Mouse (Mus musculus) CH12.LX (cell line): ENCODE measurements around the gene Ntn1. TPM values are rescaled to one million over a fixed set of nuclear protein-coding genes. Genes with fewer than 3 reads are reported as not detected.

ENCODE experiments used
- DNase-seq: peaks from one replicate; pipeline ENCODE4 v3.0.0-alpha.2; 2013; ENCODE audit errors: extremely low read depth
- H3K27ac ChIP-seq: 2 replicates; pipeline ENCODE4 v1.5.1; 2012; ENCODE audit warnings: low read depth, mild to moderate bottlenecking, control low read depth, moderate library complexity; ENCODE audit not compliant: insufficient read depth
- H3K27me3 ChIP-seq: replicated peaks from 2 replicates; pipeline ENCODE3; 2012; ENCODE audit warnings: inconsistent platforms
- H3K36me3 ChIP-seq, 2 experiments: replicated peaks in 1 of 2; 2 replicates each; pipeline versions ENCODE3 to v1.6.1; 2012; ENCODE audit warnings: inconsistent platforms in 1 of 2, low read length in 1 of 2, mild to moderate bottlenecking in 1 of 2, mixed read lengths in 1 of 2, moderate library complexity in 1 of 2; ENCODE audit not compliant: control insufficient read depth in 1 of 2, insufficient read depth in 1 of 2
- H3K4me1 ChIP-seq, 2 experiments: 2 replicates each; pipeline ENCODE4 v1.6.1; 2012; ENCODE audit warnings: inconsistent platforms in 1 of 2, moderate library complexity in 1 of 2; ENCODE audit not compliant: insufficient read depth in 2 of 2, control insufficient read depth in 1 of 2
- H3K4me2 ChIP-seq: 2 replicates; pipeline ENCODE4 v1.6.1; 2012; ENCODE audit warnings: low read depth, mild to moderate bottlenecking, control low read depth; ENCODE audit not compliant: poor library complexity, insufficient read depth, severe bottlenecking
- H3K4me3 ChIP-seq, 3 experiments: fragments of 150-350 bp in 1 of 3; sonication (generic) in 1 of 3; replicated peaks in 1 of 3; 2 replicates each; pipeline versions ENCODE3 to v1.5.1; 2011 to 2012; ENCODE audit warnings: low read depth in 2 of 3, low read length in 2 of 3, mild to moderate bottlenecking in 2 of 3, moderate library complexity in 2 of 3, control low read depth in 1 of 3, improper control_type of control experiment in 1 of 3, inconsistent platforms in 1 of 3, mixed read lengths in 1 of 3; ENCODE audit not compliant: poor library complexity in 1 of 3
- H3K79me2 ChIP-seq: replicated peaks from 2 replicates; pipeline ENCODE4 v1.6.1; 2012; ENCODE audit warnings: mild to moderate bottlenecking, moderate library complexity; ENCODE audit not compliant: control insufficient read depth, poor library complexity, insufficient read depth, severe bottlenecking; ENCODE audit errors: extremely low read depth
- H3K9ac ChIP-seq: 2 replicates; pipeline ENCODE4 v1.6.1; 2012; ENCODE audit warnings: low read depth, mild to moderate bottlenecking, control low read depth, moderate library complexity; ENCODE audit not compliant: insufficient read depth
- H3K9me3 ChIP-seq: replicated peaks from 2 replicates; pipeline ENCODE3; 2012; ENCODE audit warnings: low read length, inconsistent platforms, mixed read lengths
- BHLHE40 ChIP-seq: IDR thresholded peaks from 2 replicates; pipeline ENCODE4 v1.6.1; 2011; ENCODE audit warnings: mild to moderate bottlenecking, low read depth, low read length, improper control_type of control experiment
- CTCF ChIP-seq, 2 experiments: IDR thresholded peaks in 1 of 2; conservative IDR thresholded peaks in 1 of 2; 2 replicates each; pipeline ENCODE4 v1.5.1; 2011 to 2012; ENCODE audit warnings: low read depth in 2 of 2, low read length in 2 of 2, improper control_type of control experiment in 1 of 2, inconsistent platforms in 1 of 2, mild to moderate bottlenecking in 1 of 2, moderate library complexity in 1 of 2
- E2F4 ChIP-seq: IDR thresholded peaks from 2 replicates; pipeline ENCODE4 v1.6.1; 2011; ENCODE audit warnings: low read depth, low read length, improper control_type of control experiment; ENCODE audit not compliant: insufficient replicate concordance
- EP300 ChIP-seq: IDR thresholded peaks from 2 replicates; pipeline ENCODE4 v1.6.1; 2011; ENCODE audit warnings: low read length, improper control_type of control experiment
- ETS1 ChIP-seq: conservative IDR thresholded peaks from 2 replicates; pipeline ENCODE4 v1.6.1; 2012; ENCODE audit warnings: low read depth, mild to moderate bottlenecking, inconsistent platforms, low read length, improper control_type of control experiment, moderate library complexity
- JUND ChIP-seq: conservative IDR thresholded peaks from 2 replicates; pipeline ENCODE4 v1.6.1; 2011; ENCODE audit warnings: low read depth, low read length, improper control_type of control experiment
- KAT2A ChIP-seq: IDR thresholded peaks from 2 replicates; pipeline ENCODE4 v1.6.1; 2012; ENCODE audit warnings: low read length, improper control_type of control experiment, inconsistent platforms; ENCODE audit not compliant: insufficient replicate concordance
- MAFK ChIP-seq: IDR thresholded peaks from 2 replicates; pipeline ENCODE4 v1.6.1; 2011; ENCODE audit warnings: low read length, improper control_type of control experiment; ENCODE audit not compliant: insufficient replicate concordance
- MAX ChIP-seq: IDR thresholded peaks from 2 replicates; pipeline ENCODE4 v1.6.1; 2011; ENCODE audit warnings: low read length, improper control_type of control experiment
- MXI1 ChIP-seq: IDR thresholded peaks from 2 replicates; pipeline ENCODE4 v1.6.1; 2011; ENCODE audit warnings: mild to moderate bottlenecking, low read depth, low read length, improper control_type of control experiment
- NELFE ChIP-seq: IDR thresholded peaks from 2 replicates; pipeline ENCODE4 v1.6.1; 2011; ENCODE audit warnings: low read depth, low read length, improper control_type of control experiment
- RAD21 ChIP-seq: IDR thresholded peaks from 2 replicates; pipeline ENCODE4 v1.6.1; 2011; ENCODE audit warnings: low read depth, mild to moderate bottlenecking, low read length, improper control_type of control experiment, moderate library complexity
- TBP ChIP-seq: conservative IDR thresholded peaks from 2 replicates; pipeline ENCODE4 v1.6.1; 2011; ENCODE audit warnings: low read depth, low read length, improper control_type of control experiment
- USF1 ChIP-seq: IDR thresholded peaks from 2 replicates; pipeline ENCODE4 v1.6.1; 2014; ENCODE audit warnings: low read depth, mild to moderate bottlenecking, inconsistent platforms, low read length, improper control_type of control experiment
- ZC3H11A ChIP-seq: IDR thresholded peaks from 2 replicates; pipeline ENCODE4 v1.6.1; 2012; ENCODE audit warnings: low read depth, mild to moderate bottlenecking, inconsistent platforms, low read length, improper control_type of control experiment
- ZKSCAN1 ChIP-seq: IDR thresholded peaks from 2 replicates; pipeline ENCODE4 v1.6.1; 2012; ENCODE audit warnings: low read depth, inconsistent platforms, low read length, improper control_type of control experiment, borderline replicate concordance
- ZMIZ1 ChIP-seq: IDR thresholded peaks from 2 replicates; pipeline ENCODE4 v1.6.1; 2012; ENCODE audit warnings: low read depth, mild to moderate bottlenecking, inconsistent platforms, low read length, improper control_type of control experiment
- dilution Hi-C: fragments of 300-500 bp; cut with MboI; formaldehyde crosslinking; loops from 2 replicates; pipeline ENCODE4 v1.14.3; 2020; ENCODE audit warnings: low sequenced_read_pairs; ENCODE audit not compliant: extremely low pct_unique_long_range_greater_than_20kb, extremely low pct_ligation_motif_present
- in situ Hi-C: fragments of 300-500 bp; cut with MboI; formaldehyde crosslinking; loops from 3 replicates; pipeline ENCODE4 v1.14.3; 2019; ENCODE audit warnings: low sequenced_read_pairs, low pct_ligation_motif_present, low pct_unique_long_range_greater_than_20kb, mixed read lengths
- polyA plus RNA-seq: library from polyadenylated mRNA; unstranded; fragments of >175 nt; gene quantifications from 2 replicates; pipeline ENCODE4 v1.2.1, GENCODE M21; 2012; ENCODE audit warnings: low read depth; ENCODE audit not compliant: insufficient read length
- total RNA-seq, 2 experiments: library from RNA; depleted of rRNA; stranded (reverse); fragments of 300-350 nt in 1 of 2; fragments of >200 nt in 1 of 2; gene quantifications; 2 replicates each; pipeline ENCODE4 v1.2.3; 2012 to 2014

Gene Ntn1
- total and polyA plus RNA-seq, 3 experiments: 0.54 to 1.2 (median 0.59) TPM

DNA sequence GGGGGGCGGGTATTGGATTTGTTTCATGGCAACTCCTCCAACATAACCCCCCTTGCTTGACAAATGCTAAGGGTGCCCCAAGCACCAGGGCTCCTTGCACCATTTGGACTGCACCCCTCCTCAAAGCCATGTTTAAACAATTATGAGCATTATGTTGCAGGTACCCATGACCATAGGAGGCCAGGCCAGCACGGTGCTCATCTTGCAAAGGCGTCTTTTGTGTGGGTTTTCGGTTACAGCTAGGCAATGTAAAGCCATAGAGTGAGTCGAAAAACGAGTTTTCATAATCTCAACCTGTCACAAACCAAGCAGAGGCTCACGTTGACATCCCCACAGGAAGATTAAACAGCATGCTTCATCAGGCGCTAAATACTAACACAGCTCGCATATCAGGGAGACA is 19.3 kb downstream of the Ntn1 start:
- no peak overlapping the region for H3K4me3 ChIP-seq
- no peaks in the 10 kb centered on the region for H3K79me2 ChIP-seq
- H3K27ac ChIP-seq: no peak overlapping the region
- no peak for DNase-seq
- H3K36me3 ChIP-seq: peaks cover 0 to 12% of the 10 kb centered on the region in 2 experiments
- no peak overlapping the region for H3K9ac ChIP-seq
- TF ChIP-seq JUND (no peak), NELFE (no peak), USF1 (no peak), ZKSCAN1 (no peak), TBP (no peak), MAX (no peak), EP300 (no peak), RAD21 (no peak), BHLHE40 (no peak), ETS1 (no peak), MAFK (no peak), KAT2A (no peak), MXI1 (no peak)
- peaks cover 15% of the 10 kb centered on the region for H3K9me3 ChIP-seq
- H3K4me2 ChIP-seq: no peak overlapping the region
- dilution Hi-C loops: no loop called here
- H3K27me3 ChIP-seq: no peaks in the 10 kb centered on the region
- in situ Hi-C loops: no loop called here
- H3K4me1 ChIP-seq: peaks cover 0 to 3% of the 10 kb centered on the region in 2 experiments; a peak in 2 of 4 replicates

DNA sequence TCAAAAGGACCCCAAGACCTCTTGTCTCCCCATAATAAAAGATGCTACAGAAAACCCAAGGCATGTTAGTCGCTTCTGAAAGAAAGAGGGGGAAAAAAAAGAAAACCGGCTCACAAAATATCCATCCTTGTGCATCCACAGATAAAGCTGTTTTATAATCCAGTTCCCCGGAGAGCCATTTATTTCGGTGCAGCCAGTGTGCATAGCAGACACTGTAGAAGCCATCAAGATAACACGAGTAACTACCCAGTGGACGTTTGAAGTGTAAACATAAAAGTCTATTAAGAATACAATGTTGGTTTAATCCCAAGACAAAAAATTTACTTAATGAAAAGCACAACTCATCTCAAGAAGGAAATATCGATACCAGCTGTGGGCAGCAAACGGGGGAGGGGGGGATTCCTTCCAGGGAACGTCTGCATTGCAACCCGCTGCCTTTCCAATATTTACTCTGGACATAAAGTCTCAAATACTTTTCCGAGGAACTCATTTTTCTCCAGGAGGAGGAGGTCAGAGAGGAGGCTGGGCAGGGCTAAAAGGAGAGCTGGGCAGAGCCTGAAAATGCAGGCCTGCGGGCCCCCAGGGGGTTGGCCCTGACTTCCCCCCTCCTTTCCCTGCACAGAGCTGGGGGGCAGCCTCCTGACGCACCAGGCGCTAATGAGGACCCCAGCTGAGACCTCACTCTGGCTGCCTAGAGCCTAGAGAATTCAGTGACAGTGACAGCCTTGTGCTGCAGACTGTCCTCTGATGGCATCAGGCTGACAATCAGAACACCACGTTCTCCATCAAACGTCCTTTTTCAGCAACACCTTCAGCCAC is 21.5 kb downstream of the Ntn1 start:
- no peak overlapping the region for H3K4me3 ChIP-seq
- in situ Hi-C loops: no loop called here
- DNase-seq: no peak
- no peaks in the 10 kb centered on the region for H3K36me3 ChIP-seq
- H3K79me2 ChIP-seq: no peaks in the 10 kb centered on the region
- no peaks in the 10 kb centered on the region for H3K27me3 ChIP-seq
- dilution Hi-C loops: no loop called here
- no peak for TF ChIP-seq ZMIZ1
- TF ChIP-seq E2F4: no peak
- TF ChIP-seq ZC3H11A: no peak
- no peak for TF ChIP-seq MAX
- TF ChIP-seq CTCF (conservative IDR thresholded peaks at IDR 0.05 in 1 of 2, IDR thresholded peaks at IDR 0.05 in 1 of 2; ENCODE audit: low read depth in 2 of 2, low read length in 2 of 2): no peak
- no peak overlapping the region for H3K27ac ChIP-seq
- H3K9ac ChIP-seq: no peak overlapping the region
- no peaks in the 10 kb centered on the region for H3K9me3 ChIP-seq
- H3K4me1 ChIP-seq: no peaks in the 10 kb centered on the region
- no peak overlapping the region for H3K4me2 ChIP-seq
